Mouse (Mus musculus): ENCODE data around the gene Filip1. TPM values are rescaled to one million over a fixed set of nuclear protein-coding genes. Genes with fewer than 3 reads are reported as not detected.

Gene Filip1
- total and polyA plus RNA-seq, 2 experiments from 2014 or later: 2.5 to 2.6 TPM

- 67% methylated on average over 10 of the region's 10 CpGs for WGBS
- Histone ChIP-seq H3K4me1 (ENCODE audit: insufficient read depth, low read length) (no peaks in the 10 kb centered on the region), H3K9ac (replicated peaks; ENCODE audit: low read length) (no peak overlapping the region), H3K4me2 (ENCODE audit: low read depth, low read length) (no peak overlapping the region), H3K27ac (no peak overlapping the region), H3K9me3 (ENCODE audit: low read length) (no peaks in the 10 kb centered on the region), H3K27me3 (ENCODE audit: insufficient read depth, low read length) (no peaks in the 10 kb centered on the region), H3K4me3 (ENCODE audit: low read length) (no peak overlapping the region), H3K36me3 (ENCODE audit: insufficient read depth, low read length) (no peaks in the 10 kb centered on the region)
- TF ChIP-seq CTCF (IDR thresholded peaks at IDR 0.05; ENCODE audit: low read depth): no peak
- DNase-seq (ENCODE audit: low spot score) (no peak), ATAC-seq (no peak)
Observed at GRCm38 (mm10) chr9:79943986-79944385, 68.7 kb downstream of the Filip1 start.

- H3K4me2 ChIP-seq (ENCODE audit: low read depth, low read length): no peak overlapping the region
- H3K4me1 ChIP-seq (ENCODE audit: insufficient read depth, low read length): no peaks in the 10 kb centered on the region
- DNase-seq (ENCODE audit: low spot score) (no peak), ATAC-seq (no peak)
- no peak overlapping the region for H3K9ac ChIP-seq (replicated peaks; ENCODE audit: low read length)
- no peaks in the 10 kb centered on the region for H3K9me3 ChIP-seq (ENCODE audit: low read length)
- no peaks in the 10 kb centered on the region for H3K27me3 ChIP-seq (ENCODE audit: insufficient read depth, low read length)
- no peak for TF ChIP-seq CTCF (IDR thresholded peaks at IDR 0.05; ENCODE audit: low read depth)
- no peak overlapping the region for H3K27ac ChIP-seq
- H3K36me3 ChIP-seq (ENCODE audit: insufficient read depth, low read length): no peaks in the 10 kb centered on the region
- H3K4me3 ChIP-seq (ENCODE audit: low read length): no peak overlapping the region
- 75% methylated on average over 11 of the region's 11 CpGs for WGBS
Observed at GRCm38 (mm10) chr9:79938416-79939206, 74.0 kb downstream of the Filip1 start.

GRCm38 (mm10) chr9:79937570-79937969 lies 75.1 kb downstream of the Filip1 start:
- ATAC-seq (no peak), DNase-seq (ENCODE audit: low spot score) (no peak)
- H3K9ac ChIP-seq (replicated peaks; ENCODE audit: low read length): no peak overlapping the region
- no peak overlapping the region for H3K4me3 ChIP-seq (ENCODE audit: low read length)
- no peak overlapping the region for H3K27ac ChIP-seq
- 54% methylated on average over 6 of the region's 6 CpGs for WGBS
- no peaks in the 10 kb centered on the region for H3K27me3 ChIP-seq (ENCODE audit: insufficient read depth, low read length)
- H3K4me1 ChIP-seq (ENCODE audit: insufficient read depth, low read length): no peaks in the 10 kb centered on the region
- no peaks in the 10 kb centered on the region for H3K9me3 ChIP-seq (ENCODE audit: low read length)
- H3K36me3 ChIP-seq (ENCODE audit: insufficient read depth, low read length): no peaks in the 10 kb centered on the region
- no peak for TF ChIP-seq CTCF (IDR thresholded peaks at IDR 0.05; ENCODE audit: low read depth)
- H3K4me2 ChIP-seq (ENCODE audit: low read depth, low read length): no peak overlapping the region

GRCm38 (mm10) chr9:79932578-79932977 lies 80.1 kb downstream of the Filip1 start:
- Histone ChIP-seq H3K4me3 (ENCODE audit: low read length) (no peak overlapping the region), H3K36me3 (ENCODE audit: insufficient read depth, low read length) (no peaks in the 10 kb centered on the region), H3K9me3 (ENCODE audit: low read length) (no peaks in the 10 kb centered on the region), H3K4me2 (ENCODE audit: low read depth, low read length) (no peak overlapping the region), H3K27ac (no peak overlapping the region), H3K9ac (replicated peaks; ENCODE audit: low read length) (no peak overlapping the region), H3K4me1 (ENCODE audit: insufficient read depth, low read length) (no peaks in the 10 kb centered on the region), H3K27me3 (ENCODE audit: insufficient read depth, low read length) (no peaks in the 10 kb centered on the region)
- no peak for ATAC-seq
- DNase-seq (ENCODE audit: low spot score): no peak
- no peak for TF ChIP-seq CTCF (IDR thresholded peaks at IDR 0.05; ENCODE audit: low read depth)
- WGBS: 87% methylated on average over 5 of the region's 5 CpGs

- Histone ChIP-seq H3K4me3 (ENCODE audit: low read length) (no peak overlapping the region), H3K9ac (replicated peaks; ENCODE audit: low read length) (no peak overlapping the region), H3K4me2 (ENCODE audit: low read depth, low read length) (no peak overlapping the region), H3K27me3 (ENCODE audit: insufficient read depth, low read length) (no peaks in the 10 kb centered on the region), H3K27ac (no peak overlapping the region), H3K4me1 (ENCODE audit: insufficient read depth, low read length) (no peaks in the 10 kb centered on the region), H3K36me3 (ENCODE audit: insufficient read depth, low read length) (no peaks in the 10 kb centered on the region), H3K9me3 (ENCODE audit: low read length) (no peaks in the 10 kb centered on the region)
- no peak for DNase-seq (ENCODE audit: low spot score)
- no peak for TF ChIP-seq CTCF (IDR thresholded peaks at IDR 0.05; ENCODE audit: low read depth)
- WGBS: 82% methylated on average over 3 of the region's 3 CpGs
- no peak for ATAC-seq
Observed at GRCm38 (mm10) chr9:79928092-79928491, 84.6 kb downstream of the Filip1 start.

GRCm38 (mm10) chr9:79927156-79927870 lies 85.3 kb downstream of the Filip1 start:
- Histone ChIP-seq H3K4me2 (ENCODE audit: low read depth, low read length) (no peak overlapping the region), H3K4me3 (ENCODE audit: low read length) (no peak overlapping the region), H3K9ac (replicated peaks; ENCODE audit: low read length) (no peak overlapping the region), H3K4me1 (ENCODE audit: insufficient read depth, low read length) (no peaks in the 10 kb centered on the region), H3K9me3 (ENCODE audit: low read length) (no peaks in the 10 kb centered on the region), H3K27ac (no peak overlapping the region), H3K27me3 (ENCODE audit: insufficient read depth, low read length) (no peaks in the 10 kb centered on the region), H3K36me3 (ENCODE audit: insufficient read depth, low read length) (no peaks in the 10 kb centered on the region)
- TF ChIP-seq CTCF (IDR thresholded peaks at IDR 0.05; ENCODE audit: low read depth): no peak
- 87% methylated on average over 21 of the region's 21 CpGs for WGBS
- ATAC-seq (no peak), DNase-seq (ENCODE audit: low spot score) (no peak)
